Mouse (Mus musculus): Measurements from ENCODE around the gene Mrtfa.

Gene Mrtfa

GRCm38 (mm10) chr15:81154846-81155624 is 35.5 kb downstream of the Mrtfa start:
- no peak for DNase-seq

- no peak for DNase-seq
Measured at GRCm38 (mm10) chr15:81141956-81142576, 48.5 kb downstream of the Mrtfa start.

- DNase-seq = no peak
Measured at GRCm38 (mm10) chr15:81140004-81140403, 50.6 kb downstream of the Mrtfa start.

DNA sequence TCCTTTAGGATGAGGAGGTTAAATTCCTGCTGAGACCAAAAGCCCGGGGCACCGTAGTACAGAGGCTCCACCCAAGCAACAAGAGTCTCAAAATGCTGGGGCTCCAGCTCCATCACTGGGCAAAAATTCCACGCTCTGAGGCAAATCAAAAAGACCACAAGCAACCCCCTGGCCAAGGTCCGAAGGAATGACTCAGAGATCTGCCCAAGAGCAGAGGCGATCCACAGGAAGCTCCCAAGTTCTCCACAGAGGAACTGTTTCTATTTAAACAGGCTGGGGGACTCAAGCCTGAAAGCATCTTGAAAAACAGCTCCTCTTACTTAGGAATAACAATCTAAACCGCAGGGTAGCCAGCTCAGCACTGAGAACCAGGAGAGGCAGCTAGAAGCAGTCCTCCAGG is 53.3 kb downstream of the Mrtfa start:
- DNase-seq = no peak

GRCm38 (mm10) chr15:81133781-81134180 is 56.8 kb downstream of the Mrtfa start:
- no peak for DNase-seq

GRCm38 (mm10) chr15:81131152-81131551 is 59.4 kb downstream of the Mrtfa start:
- no peak for DNase-seq

- DNase-seq = peak; percentile 24 to 52
Measured at GRCm38 (mm10) chr15:81129970-81130369, 60.6 kb downstream of the Mrtfa start.

GRCm38 (mm10) chr15:81128155-81128838 is 62.3 kb downstream of the Mrtfa start:
- DNase-seq = no peak

DNA sequence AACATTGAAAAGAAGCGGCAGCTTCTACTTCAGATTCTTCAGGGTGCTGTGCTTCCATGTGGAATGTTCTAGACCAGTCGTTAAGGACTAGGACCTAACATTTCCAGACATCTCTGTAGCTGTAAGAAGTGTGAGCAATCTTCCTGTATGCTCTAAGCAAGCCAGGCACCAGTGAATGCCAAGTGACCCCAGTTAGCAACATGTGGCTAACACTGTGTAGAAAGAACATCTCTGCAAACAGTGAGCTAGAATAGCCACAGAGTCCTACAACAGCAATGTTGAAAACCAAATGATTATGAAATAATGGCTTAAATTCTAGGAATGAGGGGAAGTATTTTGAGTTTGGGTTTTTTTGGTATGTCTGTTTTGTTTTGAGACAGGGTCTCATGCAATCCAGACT is 66.3 kb downstream of the Mrtfa start:
- DNase-seq = no peak

- no peak for DNase-seq
Measured at GRCm38 (mm10) chr15:81123122-81123521, 67.4 kb downstream of the Mrtfa start.

DNA sequence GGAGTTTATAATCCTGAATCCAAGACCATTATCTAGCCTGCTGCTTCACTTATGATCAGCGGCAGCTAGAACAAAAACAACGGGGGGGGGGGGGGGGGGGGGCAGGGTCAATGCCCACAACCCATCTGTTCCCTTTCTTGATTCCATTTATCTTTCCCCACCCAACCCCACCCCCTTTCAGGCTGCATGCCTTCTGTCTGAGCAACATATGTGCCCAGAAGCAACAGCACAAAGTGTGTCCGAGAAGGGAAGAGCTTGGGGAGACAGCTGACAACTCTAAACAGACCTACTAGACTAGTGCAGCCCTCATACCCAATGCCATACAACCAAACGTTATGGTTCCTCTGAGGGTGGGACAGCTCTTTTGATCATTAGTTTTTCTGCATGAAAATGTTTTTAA is 68.0 kb downstream of the Mrtfa start:
- DNase-seq = no peak

DNA sequence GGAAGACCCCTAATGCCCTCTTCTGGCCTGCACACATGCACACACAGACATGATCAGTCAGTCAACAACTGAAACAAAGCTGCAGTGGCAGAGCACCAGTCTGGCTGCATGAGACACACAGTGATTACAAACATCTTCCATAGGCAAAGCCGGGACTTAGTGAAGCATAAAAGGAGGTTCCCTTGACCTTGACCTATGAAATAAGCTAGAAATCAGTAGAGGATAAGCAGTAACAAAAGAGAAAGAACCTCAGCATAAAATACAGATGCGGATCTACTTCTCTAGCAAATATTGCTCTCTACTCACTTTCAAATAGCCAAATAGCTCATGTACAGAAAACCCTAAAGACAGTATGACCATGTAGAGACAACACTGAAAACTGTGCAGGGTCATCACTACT is 68.5 kb downstream of the Mrtfa start:
- DNase-seq = no peak

DNA sequence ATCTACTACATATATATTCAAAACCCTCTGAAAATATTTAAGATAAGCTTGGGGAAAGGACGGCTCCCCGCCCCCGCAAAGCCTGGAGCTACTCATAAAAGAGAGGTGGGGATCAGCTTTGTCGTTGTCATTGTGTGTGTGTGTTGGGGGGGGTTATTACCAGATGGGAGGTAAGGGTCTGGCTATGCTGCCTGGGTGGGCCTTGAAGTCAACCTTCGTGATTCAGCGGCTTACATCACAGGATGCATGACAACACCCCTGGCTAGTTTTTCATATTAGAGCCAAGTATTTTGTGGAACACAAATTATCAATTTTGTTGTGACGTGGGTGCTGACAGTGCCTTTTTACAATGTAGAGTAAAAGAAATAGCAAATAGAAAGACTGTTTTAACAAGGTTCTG is 69.6 kb downstream of the Mrtfa start:
- DNase-seq = no peak

- no peak for DNase-seq
Measured at GRCm38 (mm10) chr15:81120140-81120539, 70.4 kb downstream of the Mrtfa start.

- peak; percentile 28 to 52 for DNase-seq
Measured at GRCm38 (mm10) chr15:81118226-81118625, 72.3 kb downstream of the Mrtfa start.

DNA sequence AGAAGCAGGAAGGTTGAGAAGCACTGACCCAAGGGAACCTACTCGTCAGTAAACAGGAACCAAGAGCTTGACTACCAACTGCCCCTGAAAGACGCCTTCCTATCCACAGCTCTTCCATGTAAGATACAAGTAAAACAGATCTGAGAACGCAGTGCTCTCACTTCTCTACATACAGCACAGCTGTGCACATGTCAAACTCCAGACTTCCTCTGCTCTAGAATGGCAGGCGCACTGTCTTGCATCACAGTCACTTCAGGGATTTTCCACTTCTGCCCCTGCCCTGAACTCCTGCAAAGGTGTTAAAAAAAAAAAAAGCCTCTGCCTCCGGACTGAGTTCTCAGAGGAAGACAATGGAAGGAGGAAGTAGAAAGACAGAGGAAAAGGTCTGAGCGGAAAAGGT is 78.0 kb downstream of the Mrtfa start:
- no peak for DNase-seq

DNA sequence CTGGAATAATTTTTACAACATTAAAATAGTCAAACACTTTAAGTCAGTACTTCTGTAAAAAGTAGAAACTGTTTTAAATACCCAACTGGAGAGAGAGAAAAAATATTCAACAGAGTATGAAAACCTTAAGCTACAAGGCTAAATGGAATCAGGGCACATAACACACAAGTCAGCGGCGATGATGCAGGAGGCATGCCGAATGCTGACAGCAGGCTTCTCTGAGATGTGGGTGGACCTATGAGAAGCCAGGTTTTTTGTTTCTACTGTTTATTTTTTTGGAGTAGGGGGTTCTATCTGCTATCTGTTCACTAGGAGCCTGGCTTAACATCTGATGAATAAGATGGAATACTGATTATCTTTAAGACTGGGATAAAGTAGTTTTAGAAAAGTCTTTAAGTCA is 80.2 kb downstream of the Mrtfa start:
- DNase-seq = no peak

DNA sequence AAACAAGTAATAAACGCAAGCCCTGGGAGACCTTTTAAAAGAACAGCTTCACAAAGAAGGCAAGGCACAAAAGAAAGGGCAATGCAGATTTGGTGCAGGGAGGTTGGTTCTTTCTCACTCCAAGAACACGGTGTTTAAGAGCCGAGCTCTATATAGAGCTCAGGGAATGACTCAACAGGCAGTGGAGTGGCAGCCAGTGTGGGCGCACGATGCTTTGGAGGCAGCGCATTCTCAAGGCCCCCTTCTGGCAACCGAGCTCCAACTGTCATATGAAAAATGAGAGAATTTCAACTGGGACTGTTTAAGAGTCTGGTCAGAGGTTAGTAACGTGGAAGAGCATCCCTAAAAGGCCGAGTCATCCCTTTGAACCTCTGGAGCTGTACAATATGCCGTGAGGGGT is 84.6 kb downstream of the Mrtfa start:
- DNase-seq = no peak

DNA sequence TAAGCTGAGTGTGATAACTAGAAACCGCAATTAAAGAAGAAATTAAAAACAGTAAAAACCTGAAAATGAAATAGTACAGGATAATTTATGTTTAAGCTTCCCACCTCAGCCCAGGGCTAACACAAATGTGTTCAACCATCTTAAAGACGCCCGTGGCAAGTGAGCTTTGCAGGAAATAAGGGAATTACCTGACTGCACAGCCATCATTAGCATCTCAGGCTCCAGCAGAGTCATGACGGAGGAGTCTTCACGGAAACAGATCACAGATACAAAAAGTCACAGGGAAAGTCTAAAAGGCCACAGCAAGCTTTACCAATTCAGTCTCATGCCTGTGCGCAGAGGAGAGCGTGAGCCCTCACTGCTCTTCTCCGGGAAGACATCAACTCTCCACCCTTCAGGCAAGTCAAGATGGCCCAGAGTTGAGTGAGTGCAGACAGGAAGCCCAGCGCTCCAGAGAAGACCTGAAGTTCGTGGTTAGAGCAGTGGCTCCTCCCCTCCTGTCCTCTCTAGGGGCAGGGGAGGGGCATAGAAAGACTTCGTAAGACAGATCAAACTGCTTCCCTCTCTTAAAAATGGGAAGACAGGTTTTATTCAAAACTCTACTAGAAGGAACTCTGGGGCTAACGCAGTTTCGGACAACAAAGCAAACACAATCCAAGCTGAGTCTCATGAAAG is 85.8 kb downstream of the Mrtfa start:
- DNase-seq = no peak

- no peak for DNase-seq
Measured at GRCm38 (mm10) chr15:81103500-81103899, 87.1 kb downstream of the Mrtfa start.

- DNase-seq = no peak
Measured at GRCm38 (mm10) chr15:81102274-81102879, 88.2 kb downstream of the Mrtfa start.

GRCm38 (mm10) chr15:81101316-81101715 is 89.2 kb downstream of the Mrtfa start:
- DNase-seq = no peak

GRCm38 (mm10) chr15:81099269-81099668 is 91.3 kb downstream of the Mrtfa start:
- DNase-seq = no peak

Data from cerebellum, postnatal 14 days (tissue).